Mouse (Mus musculus) cerebellum, adult 18-20 months (tissue): ENCODE data around the gene Gpr62.

Experiments
- DNase-seq, 2 experiments: peaks; one replicate each; pipeline ENCODE4 v3.0.0; 2021

Gpr62 gene

GRCm38 (mm10) chr9:106454888-106455681, 10.7 kb downstream of the Gpr62 start:
- no peak for DNase-seq

GRCm38 (mm10) chr9:106454071-106454761, 11.5 kb downstream of the Gpr62 start:
- DNase-seq, result peak in 1 of 2 experiments; percentile 55

DNA sequence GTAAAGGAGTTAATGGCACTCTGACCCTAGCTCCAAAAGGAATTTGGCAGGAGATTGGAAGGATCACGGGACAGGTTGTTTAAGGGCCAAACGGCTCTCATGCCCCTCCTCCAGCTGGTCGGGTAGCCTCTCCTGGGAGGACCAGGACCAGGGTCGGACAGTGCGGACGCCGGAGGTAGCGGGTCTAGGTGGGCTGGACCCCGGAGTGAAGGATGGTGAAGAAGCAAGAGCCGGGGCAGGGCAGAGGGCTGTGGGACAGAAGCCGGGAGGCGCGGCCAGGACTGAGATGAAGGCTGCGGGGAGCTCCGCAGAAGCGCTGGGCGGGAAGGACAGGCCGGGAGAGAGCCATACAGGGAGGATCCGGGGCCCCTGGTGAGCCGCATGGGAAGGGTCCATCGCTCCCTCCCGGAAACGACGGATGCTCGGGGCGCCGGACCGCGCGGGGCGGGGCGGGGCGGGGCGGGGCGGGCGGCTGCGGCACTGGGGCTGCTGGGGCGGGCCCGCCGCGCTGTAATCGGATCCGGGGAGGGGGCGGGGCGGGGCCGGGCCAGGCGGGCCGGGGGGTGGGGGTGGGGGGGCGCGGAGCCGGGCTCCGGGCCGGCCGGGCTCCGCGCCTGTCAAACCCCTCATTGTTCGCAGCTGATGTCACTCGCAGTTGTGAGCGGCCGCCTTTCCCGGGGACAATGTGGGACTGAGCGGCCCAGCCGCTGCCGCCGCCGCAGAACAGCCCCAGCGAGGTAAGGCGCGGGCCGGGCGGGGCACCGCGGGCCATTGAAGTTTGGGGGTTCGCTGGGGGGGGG, 12.3 kb downstream of the Gpr62 start, which contains the start of gene Pcbp4:
Gene Pcbp4 (plus strand): TSS at position 21 of the 800 bp plus-strand sequence.
- DNase-seq, result peak; percentile 66 to 76

- peak; percentile 82 to 85 for DNase-seq
Observed at GRCm38 (mm10) chr9:106452821-106453220, 12.9 kb downstream of the Gpr62 start.

DNA sequence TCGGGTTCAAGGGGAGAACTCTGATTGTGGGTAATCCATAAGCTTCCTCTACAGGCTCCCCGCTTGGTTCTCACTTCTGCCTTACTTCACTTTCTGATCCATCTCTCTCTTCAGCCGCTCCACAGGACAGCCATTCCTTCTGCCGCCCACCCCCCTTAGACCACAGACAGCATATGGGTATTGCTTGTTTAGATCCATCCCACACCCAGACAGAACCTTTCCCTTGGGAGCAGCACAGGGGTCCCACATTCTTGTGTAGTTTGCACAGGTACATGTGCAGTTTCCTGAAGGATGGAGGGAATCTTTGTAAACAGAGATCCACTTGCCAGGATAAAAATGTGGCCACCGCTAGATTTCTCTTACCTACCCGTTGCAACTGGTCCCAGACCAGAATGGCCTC, 13.4 kb downstream of the Gpr62 start:
- no peak for DNase-seq

DNA sequence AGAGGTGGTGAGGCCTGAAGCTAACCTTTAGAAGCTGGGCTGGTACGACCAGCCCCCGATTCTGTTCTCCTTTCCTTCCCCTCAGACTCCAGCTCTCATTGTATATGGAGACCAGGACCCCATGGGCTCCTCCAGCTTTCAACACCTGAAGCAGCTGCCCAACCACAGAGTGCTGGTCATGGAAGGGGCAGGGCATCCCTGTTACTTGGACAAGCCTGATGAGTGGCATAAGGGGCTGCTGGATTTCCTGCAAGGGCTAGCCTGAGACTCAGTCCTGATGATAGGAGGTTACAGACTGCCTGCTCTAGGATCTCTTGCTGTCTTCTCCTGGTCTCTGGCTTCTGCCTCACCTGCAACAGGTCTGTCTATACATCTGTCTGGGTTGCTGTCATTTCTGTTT, 13.8 kb downstream of the Gpr62 start:
- DNase-seq, result no peak

GRCm38 (mm10) chr9:106451298-106451697, 14.4 kb downstream of the Gpr62 start:
- DNase-seq, result peak in 1 of 2 experiments; percentile 9

GRCm38 (mm10) chr9:106450661-106451060, 15.1 kb downstream of the Gpr62 start:
- peak; percentile 69 to 72 for DNase-seq

DNA sequence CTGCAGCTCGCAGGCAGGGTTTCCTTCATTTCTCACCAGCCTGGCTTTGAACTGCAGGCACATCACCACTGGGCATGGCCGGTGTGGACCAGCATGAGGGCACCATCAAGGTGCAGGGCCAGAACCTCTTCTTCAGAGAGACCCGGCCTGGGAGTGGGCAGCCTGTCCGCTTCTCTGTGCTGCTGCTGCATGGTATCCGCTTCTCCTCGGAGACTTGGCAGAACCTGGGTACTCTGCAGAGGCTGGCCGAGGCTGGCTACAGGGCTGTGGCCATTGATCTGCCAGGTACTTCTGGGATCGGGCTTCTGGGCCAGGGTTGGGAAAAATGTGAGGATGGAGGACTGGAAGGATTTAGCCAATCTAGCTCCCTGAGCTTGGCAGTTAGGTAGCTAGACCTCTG, 15.8 kb downstream of the Gpr62 start:
- peak in 1 of 2 experiments; percentile 50 for DNase-seq

DNA sequence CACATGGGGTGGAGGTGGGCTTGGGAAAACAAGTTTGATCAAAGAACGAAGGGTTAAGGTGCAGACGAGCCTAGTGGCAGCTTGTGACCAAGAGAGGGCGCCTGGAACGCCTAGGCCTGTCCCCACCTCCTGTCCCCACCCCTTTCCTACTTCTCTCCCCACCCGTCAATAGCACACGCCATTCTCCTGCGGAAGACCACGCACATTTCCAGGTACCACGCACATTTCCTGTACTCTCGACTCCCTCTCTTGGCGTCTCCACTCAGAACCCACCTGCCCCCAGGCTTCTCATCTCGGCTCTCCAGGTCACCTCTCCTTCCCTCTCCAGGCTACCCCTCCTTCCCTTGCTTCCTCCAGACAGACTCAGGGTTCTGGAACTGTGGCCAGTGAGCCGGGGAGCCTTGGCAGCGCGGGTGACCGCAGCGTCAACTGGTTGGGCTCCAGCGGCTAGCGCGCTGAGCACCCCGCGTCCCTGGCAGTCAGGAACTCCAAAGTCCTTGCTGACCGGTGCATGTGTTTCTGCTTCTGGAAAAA, 17.2 kb downstream of the Gpr62 start:
- DNase-seq, result peak; percentile 85 to 88

DNA sequence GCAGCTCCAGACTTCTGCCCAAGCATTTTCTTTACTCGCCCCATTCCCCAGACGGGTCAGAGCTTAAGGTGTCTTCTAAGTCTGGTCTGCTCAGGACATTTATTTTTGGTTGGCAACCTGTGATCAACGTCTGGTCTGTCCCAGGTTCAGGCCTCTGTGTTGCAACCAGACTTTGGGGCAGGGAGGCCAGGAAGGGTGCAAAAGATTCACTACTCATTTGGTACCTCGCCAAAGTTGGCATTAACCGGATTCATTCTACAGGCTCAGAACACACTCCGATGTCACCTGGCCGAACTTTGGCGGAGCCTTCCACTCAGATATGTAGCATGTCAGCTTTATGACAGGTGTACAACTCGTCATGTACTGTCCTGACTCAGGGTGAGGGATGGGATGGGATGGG, 17.8 kb downstream of the Gpr62 start:
- peak in 1 of 2 experiments; percentile 55 for DNase-seq

GRCm38 (mm10) chr9:106447348-106447747, 18.4 kb downstream of the Gpr62 start, which contains the start of the genes Abhd14b and Abhd14a:
Abhd14b (plus strand) TSS chr9:106447459.
Abhd14a (minus strand) TSS chr9:106447678.
- peak; percentile 96 to 98 for DNase-seq

DNA sequence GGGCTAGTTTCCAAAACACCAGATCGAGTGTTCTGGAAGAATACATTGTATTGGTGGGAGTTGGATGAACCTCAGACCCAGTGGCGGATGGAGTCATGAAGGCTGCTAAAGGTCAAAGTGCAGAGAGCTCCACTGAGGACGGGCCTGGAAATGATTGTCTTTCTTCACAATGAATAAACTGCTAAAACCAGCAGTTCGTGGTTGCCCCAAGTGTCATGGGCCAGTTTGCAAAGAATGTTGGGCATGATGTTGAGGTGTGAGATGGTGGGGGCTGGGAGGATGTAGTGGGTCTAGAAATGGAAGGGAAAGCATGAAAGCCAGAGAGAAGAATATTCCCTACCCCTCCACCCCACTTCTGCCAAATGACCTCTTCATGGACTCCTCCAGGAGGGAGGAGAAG, 20.9 kb downstream of the Gpr62 start:
- no peak for DNase-seq

DNA sequence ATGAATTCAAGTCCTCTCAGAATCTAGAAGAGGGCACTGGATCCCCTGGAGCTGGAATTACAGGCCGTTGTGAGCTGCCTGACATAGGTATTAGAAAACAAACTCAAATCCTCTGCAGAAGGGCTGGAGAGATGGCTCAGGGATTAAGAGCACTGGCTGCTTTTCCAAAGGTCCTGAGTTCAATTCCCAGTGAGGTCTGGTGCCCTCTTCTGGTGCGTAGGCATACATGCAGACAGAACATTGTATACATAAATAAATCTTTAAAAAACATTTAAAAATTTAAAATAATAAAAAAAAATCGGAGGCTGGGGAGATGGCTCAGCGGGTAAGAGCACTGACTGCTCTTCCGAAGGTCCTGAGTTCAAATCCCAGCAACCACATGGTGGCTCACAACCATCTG, 23.1 kb downstream of the Gpr62 start:
- DNase-seq, result no peak

- DNase-seq, result no peak
Observed at GRCm38 (mm10) chr9:106436566-106436965, 29.2 kb downstream of the Gpr62 start.

DNA sequence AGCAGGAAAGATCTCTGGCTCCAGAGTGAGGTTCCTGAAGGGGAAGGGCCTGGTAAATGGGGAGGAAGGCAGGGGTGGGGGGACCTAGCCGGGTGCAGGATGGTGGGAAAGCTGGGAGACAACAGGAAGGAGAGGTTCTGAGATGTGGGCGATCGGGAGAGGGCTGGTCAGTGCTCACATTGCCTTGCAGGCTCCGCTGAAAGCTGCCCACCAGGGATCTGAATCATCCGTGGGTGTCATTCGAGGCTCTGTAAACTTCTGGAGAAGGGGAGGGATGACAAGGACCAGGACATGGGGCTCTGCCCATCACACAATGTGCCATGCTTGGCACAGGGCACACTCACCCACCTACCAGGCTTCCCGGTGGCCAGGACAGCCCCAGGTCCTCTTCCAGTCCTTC, 32.3 kb downstream of the Gpr62 start:
- DNase-seq, result no peak

- DNase-seq, result no peak
Observed at GRCm38 (mm10) chr9:106430015-106430264, 35.8 kb downstream of the Gpr62 start.

DNA sequence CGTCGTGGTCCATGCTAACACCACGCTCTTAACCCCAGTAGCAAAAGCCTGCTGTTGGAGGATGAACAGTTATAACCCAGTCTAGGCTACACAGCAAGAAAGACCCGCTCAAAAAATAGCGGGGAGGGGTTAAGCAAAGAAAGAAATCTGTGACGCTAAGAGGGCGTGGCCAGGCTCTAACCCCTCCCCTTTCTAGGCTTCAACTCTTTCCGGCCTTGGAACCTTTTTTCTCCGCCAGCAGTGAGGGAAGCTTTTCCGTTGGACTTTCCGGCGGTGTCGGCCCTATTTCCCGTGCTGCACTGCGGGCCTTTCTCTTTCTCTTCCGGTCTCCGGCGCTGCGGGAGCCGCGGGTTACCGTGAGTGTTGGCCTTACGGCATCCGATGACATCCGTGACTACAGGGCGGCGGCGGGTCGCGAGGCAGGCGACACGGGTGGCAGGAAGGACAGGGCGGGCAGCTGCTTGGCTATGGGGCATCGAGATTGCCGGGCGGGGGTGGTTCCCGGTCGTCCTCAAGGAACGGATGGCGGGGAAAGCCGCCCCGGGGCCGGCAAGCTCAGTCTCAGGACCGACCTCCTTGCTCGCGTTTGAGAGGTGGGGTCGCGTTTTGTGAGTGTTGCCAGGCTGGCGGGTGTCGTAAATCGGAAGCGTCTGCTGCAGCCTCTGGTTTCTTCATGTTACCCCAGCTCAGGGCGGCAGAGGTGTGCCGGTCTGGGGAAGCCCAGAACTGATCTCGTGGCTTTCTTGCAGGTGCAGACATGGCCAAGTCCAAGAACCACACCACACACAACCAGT, 36.3 kb downstream of the Gpr62 start, which contains the start of gene Rpl29:
Gene Rpl29 (plus strand): TSS at position 234 of the 794 bp plus-strand sequence.
- DNase-seq, result peak; percentile 92 to 95

GRCm38 (mm10) chr9:106428719-106429220, 37.0 kb downstream of the Gpr62 start:
- DNase-seq, result no peak

DNA sequence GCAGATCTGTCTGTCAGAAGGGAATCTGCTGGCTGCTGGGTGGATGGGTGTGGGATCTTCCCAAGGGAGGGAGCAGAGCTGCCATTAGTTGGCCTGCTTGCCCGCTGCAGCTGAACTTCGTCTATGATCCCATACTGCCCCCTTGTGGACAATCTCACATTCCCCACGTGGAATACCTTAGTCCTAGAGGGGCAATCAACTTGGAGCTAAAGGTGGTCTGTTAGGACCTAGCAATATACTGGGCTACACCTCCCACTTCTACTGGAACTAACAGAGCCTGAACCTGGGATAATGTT, 43.9 kb downstream of the Gpr62 start:
- peak; percentile 86 to 88 for DNase-seq

DNA sequence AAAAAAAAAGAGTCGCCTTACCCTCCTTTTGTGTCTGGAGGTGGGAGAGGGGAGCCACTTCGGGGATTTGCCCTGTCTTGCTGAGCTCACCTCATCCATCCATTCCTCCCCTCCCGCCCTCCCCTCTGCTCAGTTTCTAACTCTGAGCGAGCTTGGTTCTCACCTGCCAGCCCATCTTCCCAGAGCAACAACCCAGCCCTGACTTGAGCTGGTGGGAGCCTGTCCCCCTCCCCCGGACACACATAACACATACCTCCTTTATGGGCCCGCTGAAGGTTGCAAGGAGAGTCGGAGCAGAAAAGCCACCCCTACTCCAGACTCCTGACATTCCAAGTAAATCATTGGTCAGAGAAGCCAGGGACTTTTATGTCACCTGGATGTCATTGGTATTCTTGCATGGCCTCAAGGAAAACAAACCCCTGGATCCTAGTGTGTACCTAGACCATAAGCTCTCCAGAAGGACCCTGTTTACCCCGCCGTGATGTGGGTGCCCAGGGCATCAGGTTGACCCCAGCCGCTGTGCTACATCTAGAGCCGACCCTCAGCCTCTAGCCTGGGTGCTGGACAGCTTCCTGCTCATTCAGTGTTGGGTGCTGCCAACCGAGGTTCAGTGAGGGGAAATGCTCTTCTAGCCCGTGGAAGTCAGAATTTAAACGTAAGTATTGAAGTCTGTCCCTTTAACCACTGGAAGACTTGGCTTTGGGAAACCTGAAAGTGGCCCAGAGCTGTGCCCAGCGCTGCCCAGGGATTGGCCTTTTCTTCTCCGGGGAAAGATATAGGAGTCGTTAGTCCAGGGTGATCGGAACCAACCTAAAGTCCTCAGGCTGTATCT, 44.5 kb downstream of the Gpr62 start:
- no peak for DNase-seq
